Mouse (Mus musculus) limb, embryonic 11.5 days (tissue): ENCODE results near the gene Upf1. TPM values are rescaled to one million over a fixed set of nuclear protein-coding genes. Genes with fewer than 3 reads are reported as not detected.

Experiments used
- ATAC-seq: fragments of 200-750 bp; cut with Nextera tagmentation; 2 replicates; pipeline ENCODE4 v1.8.0; 2017; ENCODE audit warnings: low read depth; ENCODE audit not compliant: insufficient number of reproducible peaks, low FRiP score, low TSS enrichment
- DNase-seq: peaks from one replicate; pipeline ENCODE4 v3.0.0-alpha.2; 2015; ENCODE audit warnings: low spot score
- H3K27ac ChIP-seq: fragments of 300-500 bp; sonication (generic); replicated peaks from 2 replicates; pipeline ENCODE4 v1.5.1; 2014; ENCODE audit warnings: low read depth, mild to moderate bottlenecking, low read length
- H3K27me3 ChIP-seq: fragments of 300-500 bp; sonication (generic); 2 replicates; pipeline ENCODE4 v1.6.1; 2014; ENCODE audit warnings: mild to moderate bottlenecking, low read length, mixed read lengths; ENCODE audit not compliant: control insufficient read depth, insufficient read depth
- H3K36me3 ChIP-seq: fragments of 300-500 bp; sonication (generic); 2 replicates; pipeline ENCODE4 v1.6.1; 2014; ENCODE audit warnings: mild to moderate bottlenecking, low read length, moderate library complexity, mixed read lengths; ENCODE audit not compliant: control insufficient read depth, insufficient read depth
- H3K4me1 ChIP-seq: fragments of 300-500 bp; sonication (generic); 2 replicates; pipeline ENCODE4 v1.6.1; 2014; ENCODE audit warnings: low read length, mixed read lengths; ENCODE audit not compliant: control insufficient read depth, insufficient read depth
- H3K4me2 ChIP-seq: fragments of 300-500 bp; sonication (generic); 2 replicates; pipeline ENCODE4 v1.6.1; 2014; ENCODE audit warnings: low read depth, mild to moderate bottlenecking, moderate library complexity; ENCODE audit not compliant: severe bottlenecking
- H3K4me3 ChIP-seq: fragments of 300-500 bp; sonication (generic); 2 replicates; pipeline ENCODE4 v1.5.1; 2014; ENCODE audit warnings: low read depth, low read length
- H3K9ac ChIP-seq: fragments of 300-500 bp; sonication (generic); 2 replicates; pipeline ENCODE4 v1.6.1; 2014; ENCODE audit warnings: mild to moderate bottlenecking, low read length
- H3K9me3 ChIP-seq: fragments of 300-500 bp; sonication (generic); 2 replicates; pipeline ENCODE4 v1.6.1; 2016; ENCODE audit warnings: low read length; ENCODE audit not compliant: control insufficient read depth
- WGBS: fragments of 180-500 bp; shearing (Covaris S2); extraction: QIAGEN DNeasy Blood & Tissue Kit; methylation state at CpG from one replicate; pipeline ENCODE4 v1.1.7; 2014; 5-methylcytosine and 5-hydroxymethylcytosine counted together
- polyA plus RNA-seq: library from polyadenylated mRNA; unstranded; fragments of >200 nt; fragmentation: Nextera tagmentation; extraction: Ambion mirVana; gene quantifications from 2 replicates; pipeline ENCODE4 v1.2.1, GENCODE M21; 2014

The Upf1 gene
- polyA plus RNA-seq, 1 experiment from 2014 or later: 23.2 TPM

DNA sequence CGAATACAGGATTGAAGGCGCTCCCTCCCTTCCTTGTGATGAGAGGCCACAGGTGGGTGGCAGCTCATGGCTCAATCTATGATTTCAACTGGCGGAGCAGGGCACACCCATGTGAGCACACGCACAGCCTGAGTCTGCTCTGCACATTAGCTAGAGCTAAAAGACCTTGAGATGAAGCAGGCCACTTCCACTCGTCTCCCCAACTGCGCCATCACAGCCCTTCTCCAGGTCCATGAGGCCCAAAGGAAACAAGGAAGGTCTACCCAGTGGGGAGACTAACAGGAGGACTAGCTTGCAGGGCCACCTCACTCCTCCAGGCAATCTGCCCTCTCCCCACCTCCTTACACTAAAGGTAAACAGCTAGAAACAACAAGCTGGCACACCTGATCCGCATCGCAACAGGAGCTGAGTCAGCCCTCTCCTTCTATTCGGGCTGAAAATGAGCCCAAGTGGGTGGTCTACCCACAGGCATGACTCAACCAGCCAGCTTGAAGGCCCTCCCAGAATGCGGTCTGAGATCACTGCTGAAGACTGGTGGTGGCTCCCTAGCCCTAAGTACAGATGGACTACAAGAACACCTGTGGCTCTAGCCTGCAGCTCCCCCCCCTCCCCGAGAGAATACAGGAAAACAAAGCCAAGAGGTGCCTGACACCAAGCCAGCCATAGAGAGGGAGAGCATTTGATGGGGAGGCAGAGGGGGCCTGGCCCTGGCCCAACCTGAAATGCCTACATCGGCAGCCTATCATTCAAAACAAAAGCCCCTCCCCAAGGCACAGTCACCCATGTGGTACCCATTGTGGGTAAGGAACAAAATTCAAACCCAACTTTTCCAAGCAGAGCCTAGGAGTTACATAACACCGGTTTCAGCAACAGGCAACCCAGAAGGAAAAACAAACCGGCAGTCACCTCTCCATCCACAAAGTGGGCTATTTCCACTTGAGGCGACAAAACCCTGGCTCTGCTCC lies 1.8 kb downstream of the Upf1 start:
- no peaks in the 10 kb centered on the region for H3K27me3 ChIP-seq
- ATAC-seq (no peak), DNase-seq (no peak)
- H3K36me3 ChIP-seq: peaks cover 6% of the 10 kb centered on the region; the same call in 1 of the 2 replicates
- H3K4me2 ChIP-seq: peak overlapping the region; percentile 100
- peaks cover 23% of the 10 kb centered on the region for H3K4me1 ChIP-seq
- H3K4me3 ChIP-seq: peak overlapping the region; percentile 95
- H3K9me3 ChIP-seq: no peaks in the 10 kb centered on the region
- H3K9ac ChIP-seq: peak overlapping the region; percentile 98
- no peak overlapping the region for H3K27ac ChIP-seq
- 59% methylated on average over 15 of the region's 15 CpGs for WGBS

- H3K36me3 ChIP-seq: peaks cover 19% of the 10 kb centered on the region
Observed at GRCm38 (mm10) chr8:70347860-70348420, 5.1 kb downstream of the Upf1 start.

GRCm38 (mm10) chr8:70347443-70347842 lies 5.6 kb downstream of the Upf1 start:
- H3K4me3 ChIP-seq: no peak overlapping the region
- no peak overlapping the region for H3K9ac ChIP-seq
- no peak overlapping the region for H3K4me2 ChIP-seq
- no peak for DNase-seq
- no peaks in the 10 kb centered on the region for H3K9me3 ChIP-seq
- WGBS: 90% methylated on average over 4 of the region's 4 CpGs
- H3K4me1 ChIP-seq: peaks cover 44% of the 10 kb centered on the region
- no peaks in the 10 kb centered on the region for H3K27me3 ChIP-seq
- no peak overlapping the region for H3K27ac ChIP-seq
- ATAC-seq: no peak
- H3K36me3 ChIP-seq: peaks cover 19% of the 10 kb centered on the region

More at GRCm38 (mm10) chr8:70347860-70348420, 5.1 kb downstream of the Upf1 start:
- Histone ChIP-seq H3K9me3 (no peaks in the 10 kb centered on the region), H3K9ac (no peak overlapping the region), H3K27me3 (no peaks in the 10 kb centered on the region), H3K4me1 (peaks cover 39% of the 10 kb centered on the region), H3K4me2 (no peak overlapping the region), H3K4me3 (no peak overlapping the region), H3K27ac (no peak overlapping the region)
- no peak for ATAC-seq
- 75% methylated on average over 1 of the region's 1 CpGs for WGBS
- DNase-seq: no peak

- H3K36me3 ChIP-seq: peaks cover 27% of the 10 kb centered on the region
- H3K9ac ChIP-seq: 0 out of 2 replicates have a peak overlapping the region, but pooled peaks have one; percentile 37
- H3K27ac ChIP-seq: no peak overlapping the region
- H3K27me3 ChIP-seq: no peaks in the 10 kb centered on the region
- no peak overlapping the region for H3K4me2 ChIP-seq
- DNase-seq: no peak
- WGBS: 88% methylated on average over 2 of the region's 2 CpGs
- ATAC-seq: no peak
- no peak overlapping the region for H3K4me3 ChIP-seq
- peaks cover 22% of the 10 kb centered on the region for H3K4me1 ChIP-seq
- H3K9me3 ChIP-seq: no peaks in the 10 kb centered on the region
Observed at GRCm38 (mm10) chr8:70344279-70344678, 8.8 kb downstream of the Upf1 start.

- Histone ChIP-seq H3K4me1 (peaks cover 22% of the 10 kb centered on the region), H3K27ac (peak overlapping the region; percentile 59; the same call in 1 of the 2 replicates), H3K4me2 (0 out of 2 replicates have a peak overlapping the region, but pooled peaks have one; percentile 4), H3K4me3 (no peak overlapping the region), H3K36me3 (peaks cover 28% of the 10 kb centered on the region), H3K27me3 (no peaks in the 10 kb centered on the region), H3K9me3 (no peaks in the 10 kb centered on the region), H3K9ac (no peak overlapping the region; the same call in 1 of the 2 replicates)
- 48% methylated on average over 6 of the region's 6 CpGs for WGBS
- peak; percentile 73 for DNase-seq
- no peak for ATAC-seq
Observed at GRCm38 (mm10) chr8:70343696-70344095, 9.4 kb downstream of the Upf1 start.

GRCm38 (mm10) chr8:70343076-70343475 lies 10.0 kb downstream of the Upf1 start:
- WGBS: 22% methylated on average over 7 of the region's 7 CpGs
- Histone ChIP-seq H3K9me3 (no peaks in the 10 kb centered on the region), H3K27ac (peak overlapping the region; percentile 59; the same call in 1 of the 2 replicates), H3K4me2 (no peak overlapping the region), H3K9ac (no peak overlapping the region), H3K4me3 (no peak overlapping the region), H3K4me1 (peaks cover 22% of the 10 kb centered on the region), H3K36me3 (peaks cover 31% of the 10 kb centered on the region), H3K27me3 (no peaks in the 10 kb centered on the region)
- ATAC-seq (no peak), DNase-seq (peak; percentile 67)

DNA sequence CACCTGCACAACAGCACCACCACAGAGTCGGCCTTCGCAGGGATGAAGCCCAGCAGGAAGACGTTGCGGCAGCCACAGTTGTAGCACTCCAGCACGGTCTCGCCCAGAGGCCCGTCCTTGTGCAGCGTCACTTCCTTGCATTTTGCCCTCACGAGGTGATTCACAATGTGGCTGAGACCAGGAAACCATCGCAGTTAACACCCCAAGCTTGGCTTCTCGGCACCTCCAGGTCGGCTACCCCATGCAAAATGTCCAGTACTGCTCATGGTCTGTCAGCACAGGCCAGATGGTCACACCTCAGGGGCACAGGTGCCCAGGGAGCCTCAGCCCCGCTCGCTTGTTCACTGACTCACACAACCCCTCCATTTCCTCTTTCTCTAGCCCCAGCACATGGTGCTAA lies 11.1 kb downstream of the Upf1 start:
- Histone ChIP-seq H3K4me1 (peaks cover 22% of the 10 kb centered on the region), H3K36me3 (peaks cover 42% of the 10 kb centered on the region), H3K27me3 (no peaks in the 10 kb centered on the region), H3K27ac (no peak overlapping the region), H3K4me2 (no peak overlapping the region), H3K4me3 (no peak overlapping the region), H3K9ac (no peak overlapping the region), H3K9me3 (no peaks in the 10 kb centered on the region)
- 84% methylated on average over 14 of the region's 14 CpGs for WGBS
- DNase-seq: no peak
- ATAC-seq: no peak

DNA sequence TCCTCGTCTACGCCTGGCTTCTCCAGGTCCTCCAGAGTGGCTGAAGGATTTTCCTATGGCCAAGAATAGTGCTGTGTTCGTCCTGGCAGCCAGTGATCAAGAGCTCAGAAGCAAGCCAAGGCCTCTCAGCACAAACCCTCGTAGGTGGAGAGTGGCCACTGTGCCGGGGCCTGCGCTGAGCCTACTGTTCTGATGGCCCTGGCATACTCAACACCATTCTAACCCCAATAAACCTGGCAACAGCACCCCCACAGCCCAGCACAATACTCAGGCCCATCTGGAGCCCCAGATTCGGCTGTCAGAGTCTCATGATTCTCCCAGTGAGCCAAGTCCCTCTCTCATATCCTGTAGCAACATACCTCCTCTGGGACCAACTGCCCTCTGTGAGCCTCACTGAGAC lies 12.4 kb downstream of the Upf1 start:
- Histone ChIP-seq H3K9ac (no peak overlapping the region), H3K4me2 (no peak overlapping the region), H3K36me3 (peaks cover 52% of the 10 kb centered on the region), H3K9me3 (no peaks in the 10 kb centered on the region), H3K27me3 (no peaks in the 10 kb centered on the region), H3K27ac (no peak overlapping the region), H3K4me1 (peaks cover 22% of the 10 kb centered on the region), H3K4me3 (no peak overlapping the region)
- 91% methylated on average over 7 of the region's 7 CpGs for WGBS
- ATAC-seq (no peak), DNase-seq (no peak)
